Mouse (Mus musculus) adrenal gland, postnatal 0 days (tissue): ENCODE results near the gene Slc10a7. TPM values are rescaled to one million over a fixed set of nuclear protein-coding genes. Genes with fewer than 3 reads are reported as not detected.

Experiments
- polyA plus RNA-seq: library from polyadenylated mRNA; unstranded; fragments of >200 nt; fragmentation: Nextera tagmentation; extraction: Ambion mirVana; gene quantifications from 2 replicates; pipeline ENCODE4 v1.2.1, GENCODE M21; 2015

Gene Slc10a7
- polyA plus RNA-seq, result 11.6 and 15.6 TPM in 2 replicates

GRCm38 (mm10) chr8:78509273-78510031, at the start of gene Slc10a7:
Slc10a7 (plus strand) TSS chr8:78509346.

GRCm38 (mm10) chr8:78508719-78509272, 350 bp upstream of the Slc10a7 start, which contains the start of gene Rbmxl1:
Rbmxl1 (minus strand) TSS chr8:78508898.

Other genes starting within 250 kb of the Slc10a7 start
- gene Pou4f2, start 72.7 kb upstream of the Slc10a7 start, polyA plus RNA-seq, result not detected in 2 replicates
- gene Rbmxl1, start 448 bp upstream of the Slc10a7 start, polyA plus RNA-seq, result 99.1 and 103 TPM in 2 replicates